Mouse (Mus musculus) bone marrow, adult 2 months (tissue): ENCODE results near the gene Sorbs1.

Source experiments
- CTCF ChIP-seq: fragments of 200-500 bp; IDR thresholded peaks from 2 replicates; pipeline ENCODE4 v1.5.1; 2011; ENCODE audit warnings: low read length, control low read depth; ENCODE audit not compliant: control insufficient read depth, insufficient read depth
- POLR2A ChIP-seq: fragments of 200-500 bp; IDR thresholded peaks from 2 replicates; pipeline ENCODE4 v1.6.1; 2011; ENCODE audit warnings: low read depth, mild to moderate bottlenecking, control low read depth, low read length, borderline replicate concordance; ENCODE audit not compliant: control insufficient read depth

DNA sequence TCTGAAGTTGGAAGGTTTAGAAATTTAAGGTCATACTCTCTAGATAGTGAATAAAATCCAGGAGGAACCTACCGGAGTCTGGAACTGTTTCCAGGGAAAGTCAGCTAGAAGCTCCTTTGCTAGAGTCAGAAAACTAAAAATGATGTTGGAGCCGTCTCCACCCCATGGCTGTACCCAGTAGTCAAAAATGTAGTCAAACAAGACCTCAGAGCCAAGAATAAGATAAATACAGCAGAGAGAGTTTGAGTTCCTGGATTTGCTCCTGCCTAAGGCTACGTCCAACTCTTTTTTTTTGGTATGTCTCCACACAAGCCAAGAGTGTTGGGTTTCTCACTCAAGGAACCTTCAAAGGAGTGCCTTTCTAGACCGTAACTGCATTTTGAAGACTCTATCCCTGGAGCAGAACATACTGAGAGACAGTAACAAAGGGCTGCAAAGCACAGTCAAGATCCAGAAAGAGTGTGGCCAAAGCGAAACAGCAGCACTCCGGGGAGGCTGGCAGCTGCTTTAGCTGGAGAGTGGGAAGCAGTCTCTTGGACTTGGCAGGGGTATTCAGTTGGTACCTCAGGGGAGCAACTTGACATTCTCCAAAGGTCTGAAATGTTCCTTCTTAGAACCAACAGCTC lies 223.4 kb downstream of the Sorbs1 start:
- TF ChIP-seq CTCF (no peak), POLR2A (no peak)
